Mouse (Mus musculus) neural tube, embryonic 15.5 days (tissue): ENCODE measurements at regions not wholly inside any gene's neighbourhood (a gene's known extent, or its start where the extent isn't known, plus 50 kb on each side); places are given as distances from the start of the nearest gene placed in this dataset.

Experiments
- ATAC-seq: fragments of 200-750 bp; cut with Nextera tagmentation; 2 replicates; pipeline ENCODE4 v1.8.0; 2017; ENCODE audit warnings: mild to moderate bottlenecking, moderate TSS enrichment, moderate library complexity; ENCODE audit not compliant: low FRiP score
- H3K27ac ChIP-seq: fragments of 300-500 bp; sonication (generic); replicated peaks from 2 replicates; pipeline ENCODE4 v1.5.1; 2015; ENCODE audit warnings: mild to moderate bottlenecking, inconsistent platforms
- H3K27me3 ChIP-seq: fragments of 300-500 bp; sonication (generic); replicated peaks from 2 replicates; pipeline ENCODE4 v1.6.1; 2015; ENCODE audit warnings: inconsistent platforms
- H3K36me3 ChIP-seq: fragments of 300-500 bp; sonication (generic); 2 replicates; pipeline ENCODE4 v1.6.1; 2015; ENCODE audit warnings: inconsistent platforms
- H3K4me1 ChIP-seq: fragments of 300-500 bp; sonication (generic); 2 replicates; pipeline ENCODE4 v1.6.1; 2015; ENCODE audit warnings: inconsistent platforms
- H3K4me2 ChIP-seq: fragments of 300-500 bp; sonication (generic); 2 replicates; pipeline ENCODE4 v1.6.1; 2015; ENCODE audit warnings: inconsistent platforms, mild to moderate bottlenecking, moderate library complexity
- H3K4me3 ChIP-seq: fragments of 300-500 bp; sonication (generic); replicated peaks from 2 replicates; pipeline ENCODE4 v1.5.1; 2015; ENCODE audit warnings: mild to moderate bottlenecking, inconsistent platforms
- H3K9ac ChIP-seq: fragments of 300-500 bp; sonication (generic); replicated peaks from 2 replicates; pipeline ENCODE4 v1.6.1; 2015; ENCODE audit warnings: mild to moderate bottlenecking, inconsistent platforms
- H3K9me3 ChIP-seq: fragments of 300-500 bp; sonication (generic); replicated peaks from 2 replicates; pipeline ENCODE4 v1.6.1; 2016; ENCODE audit warnings: inconsistent platforms
- whole genome bisulfite sequencing: fragments of 180-500 bp; shearing (Covaris S2); methylation state at CpG from one replicate; pipeline ENCODE4 v1.1.7; 2015; ENCODE audit warnings: mixed read lengths; 5-methylcytosine and 5-hydroxymethylcytosine counted together

DNA sequence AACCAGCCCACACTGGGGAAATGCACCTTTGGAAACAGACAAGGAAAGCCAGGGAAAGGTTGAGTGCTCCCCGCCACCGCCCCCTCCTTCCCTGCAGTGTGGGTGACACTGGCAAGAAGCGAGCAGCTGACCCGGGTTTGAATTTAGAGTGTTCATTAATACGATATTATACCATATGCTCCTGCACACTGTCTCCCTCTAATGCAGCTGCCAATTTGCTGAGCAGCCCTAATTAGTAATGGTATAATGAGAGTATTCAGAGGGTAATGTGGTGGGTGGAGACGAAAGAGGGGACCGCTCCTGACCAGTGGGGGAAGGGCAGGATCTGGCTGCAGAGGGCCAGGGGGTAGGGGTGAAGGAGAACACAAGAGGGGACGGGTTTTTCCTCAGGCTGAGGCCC, 111.9 kb upstream of the Lhx1 start:
- 0 out of 2 replicates have a peak, but pooled peaks have one; percentile 22 for ATAC-seq
- Histone ChIP-seq H3K4me1 (peaks cover 31% of the 10 kb centered on the region), H3K27ac (no peak overlapping the region), H3K9ac (no peak overlapping the region), H3K9me3 (no peaks in the 10 kb centered on the region), H3K4me3 (no peak overlapping the region), H3K4me2 (no peak overlapping the region), H3K27me3 (0 out of 2 replicates have a peak, but pooled peaks cover 9% of the 10 kb centered on the region), H3K36me3 (no peaks in the 10 kb centered on the region)
- WGBS = 10% methylated on average over 8 of the region's 8 CpGs

DNA sequence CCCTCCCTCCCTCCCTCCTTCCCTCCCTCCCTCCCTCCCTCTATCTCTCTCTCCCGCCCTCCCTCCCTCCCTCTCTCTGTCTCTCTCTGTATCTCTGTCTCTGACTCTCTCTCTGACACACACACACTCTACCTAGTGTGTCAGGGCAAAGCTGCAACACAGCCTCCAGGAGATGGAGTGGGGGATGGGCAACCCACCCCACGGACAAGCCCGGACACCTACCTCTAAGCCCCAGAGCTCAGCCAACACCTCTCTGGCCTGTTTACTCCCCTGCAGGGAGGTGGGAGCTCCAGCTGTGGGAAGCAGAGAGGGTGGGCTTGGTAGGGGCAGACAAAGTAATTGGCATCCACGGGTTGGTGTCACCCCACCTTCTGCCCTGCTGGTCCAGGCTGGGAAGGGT, 109.7 kb upstream of the Lhx1 start:
- H3K9ac ChIP-seq = no peak overlapping the region
- ATAC-seq = no peak
- H3K4me3 ChIP-seq = no peak overlapping the region
- no peak overlapping the region for H3K27ac ChIP-seq
- H3K27me3 ChIP-seq = peaks cover 15% of the 10 kb centered on the region; the same call in 1 of the 2 replicates
- H3K36me3 ChIP-seq = no peaks in the 10 kb centered on the region
- H3K4me2 ChIP-seq = no peak overlapping the region
- H3K4me1 ChIP-seq = peaks cover 18% of the 10 kb centered on the region
- WGBS = 36% methylated on average over 3 of the region's 4 CpGs
- no peaks in the 10 kb centered on the region for H3K9me3 ChIP-seq

DNA sequence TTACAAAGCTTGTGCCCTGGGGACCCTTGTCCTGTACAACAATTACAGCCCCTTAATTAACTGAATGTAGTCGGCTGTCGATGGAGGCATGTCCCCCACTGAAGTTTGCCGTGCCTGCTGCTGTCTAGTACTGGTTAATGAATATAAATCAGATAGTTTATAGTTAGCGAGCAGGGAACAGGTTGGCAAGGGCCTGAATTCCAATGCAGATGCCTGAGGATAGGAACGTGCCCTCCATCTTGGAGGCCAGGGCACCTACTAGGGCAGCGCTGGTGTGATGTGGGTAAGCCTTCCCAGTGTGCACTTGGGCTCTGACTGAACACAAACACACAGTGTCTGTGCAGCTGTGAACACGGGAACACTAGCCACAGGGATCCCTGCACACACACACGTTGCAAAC, 108.0 kb upstream of the Lhx1 start:
- 46% methylated on average over 8 of the region's 8 CpGs for whole genome bisulfite sequencing
- no peaks in the 10 kb centered on the region for H3K9me3 ChIP-seq
- ATAC-seq = no peak
- no peak overlapping the region for H3K4me2 ChIP-seq
- H3K4me1 ChIP-seq = peaks cover 14% of the 10 kb centered on the region
- H3K4me3 ChIP-seq = no peak overlapping the region
- H3K27ac ChIP-seq = no peak overlapping the region
- H3K36me3 ChIP-seq = no peaks in the 10 kb centered on the region
- peaks cover 13% of the 10 kb centered on the region; the same call in 1 of the 2 replicates for H3K27me3 ChIP-seq
- H3K9ac ChIP-seq = no peak overlapping the region

DNA sequence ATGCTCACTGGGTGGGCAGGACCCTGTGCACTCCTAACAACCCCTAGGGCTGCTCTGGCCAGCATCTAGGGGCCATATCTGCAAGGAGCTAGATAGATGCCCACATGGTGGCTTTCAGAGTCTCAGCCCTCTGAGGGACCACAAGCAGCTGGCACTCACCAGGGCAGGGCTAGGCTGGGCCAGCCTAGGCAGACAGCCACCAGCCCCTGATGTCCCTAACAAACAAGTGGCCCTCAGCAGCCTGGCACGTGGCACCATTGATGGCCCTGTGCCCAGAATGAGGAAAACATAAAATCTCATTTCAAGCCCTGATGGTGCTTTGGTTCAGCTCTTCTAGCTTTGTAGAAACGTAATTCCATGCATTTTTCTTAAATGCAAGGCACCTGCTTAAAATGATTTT, 102.8 kb upstream of the Lhx1 start:
- 34% methylated on average over 2 of the region's 2 CpGs for WGBS
- Histone ChIP-seq H3K9ac (no peak overlapping the region), H3K36me3 (no peaks in the 10 kb centered on the region), H3K4me2 (no peak overlapping the region), H3K27ac (no peak overlapping the region), H3K4me3 (no peak overlapping the region), H3K27me3 (peaks cover 24% of the 10 kb centered on the region), H3K9me3 (no peaks in the 10 kb centered on the region), H3K4me1 (peaks cover 3% of the 10 kb centered on the region)
- ATAC-seq = no peak; the same call in 1 of the 2 replicates

DNA sequence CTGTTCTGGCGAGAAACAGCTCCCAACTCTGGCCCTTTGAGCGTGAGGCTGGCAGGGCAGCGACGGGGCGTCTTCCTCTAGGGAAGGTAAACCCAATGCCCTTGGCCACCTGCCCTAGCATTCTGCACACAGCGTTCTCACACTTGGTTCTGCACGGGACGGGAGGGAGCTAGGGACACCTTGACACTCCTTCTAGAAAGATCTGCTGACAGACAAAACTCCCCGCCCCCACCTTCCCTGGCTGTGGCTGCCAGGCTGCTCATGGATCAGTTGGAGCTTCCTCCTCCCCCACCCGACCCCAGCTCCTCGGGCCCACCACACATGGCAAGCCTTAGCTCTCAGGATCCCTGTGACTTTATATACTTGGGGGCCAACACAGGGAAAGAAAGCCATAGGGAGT, 102.3 kb upstream of the Lhx1 start:
- no peak for ATAC-seq
- no peak overlapping the region for H3K27ac ChIP-seq
- peaks cover 3% of the 10 kb centered on the region for H3K4me1 ChIP-seq
- H3K27me3 ChIP-seq = peaks cover 24% of the 10 kb centered on the region
- WGBS = 76% methylated on average over 11 of the region's 11 CpGs
- H3K9me3 ChIP-seq = no peaks in the 10 kb centered on the region
- no peak overlapping the region for H3K9ac ChIP-seq
- no peak overlapping the region for H3K4me3 ChIP-seq
- no peaks in the 10 kb centered on the region for H3K36me3 ChIP-seq
- H3K4me2 ChIP-seq = no peak overlapping the region

DNA sequence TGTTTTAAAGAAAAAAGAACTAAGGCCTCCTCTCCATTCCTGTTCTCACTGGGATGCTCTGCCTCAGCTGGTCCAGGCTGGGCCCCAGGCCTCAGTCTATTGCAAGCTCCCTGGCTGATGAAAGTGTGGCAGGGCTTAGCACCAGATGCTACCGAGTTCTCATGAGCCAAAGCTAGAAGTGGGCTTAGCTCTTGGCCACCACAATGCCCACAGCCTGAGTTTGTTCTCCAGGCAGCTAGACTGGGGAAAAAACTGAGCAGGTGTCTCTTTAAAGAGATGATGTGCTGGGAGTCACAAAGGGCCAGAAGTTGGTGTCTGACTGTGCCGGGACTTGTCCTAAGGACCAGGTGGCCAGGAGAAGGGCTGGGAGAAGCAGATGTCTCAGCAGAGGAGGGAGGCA, 101.9 kb upstream of the Lhx1 start:
- Histone ChIP-seq H3K36me3 (no peaks in the 10 kb centered on the region), H3K4me1 (peaks cover 3% of the 10 kb centered on the region), H3K27ac (no peak overlapping the region), H3K4me2 (no peak overlapping the region), H3K9me3 (no peaks in the 10 kb centered on the region), H3K9ac (no peak overlapping the region), H3K4me3 (no peak overlapping the region), H3K27me3 (peaks cover 24% of the 10 kb centered on the region)
- no peak for ATAC-seq
- 66% methylated on average over 2 of the region's 2 CpGs for WGBS

DNA sequence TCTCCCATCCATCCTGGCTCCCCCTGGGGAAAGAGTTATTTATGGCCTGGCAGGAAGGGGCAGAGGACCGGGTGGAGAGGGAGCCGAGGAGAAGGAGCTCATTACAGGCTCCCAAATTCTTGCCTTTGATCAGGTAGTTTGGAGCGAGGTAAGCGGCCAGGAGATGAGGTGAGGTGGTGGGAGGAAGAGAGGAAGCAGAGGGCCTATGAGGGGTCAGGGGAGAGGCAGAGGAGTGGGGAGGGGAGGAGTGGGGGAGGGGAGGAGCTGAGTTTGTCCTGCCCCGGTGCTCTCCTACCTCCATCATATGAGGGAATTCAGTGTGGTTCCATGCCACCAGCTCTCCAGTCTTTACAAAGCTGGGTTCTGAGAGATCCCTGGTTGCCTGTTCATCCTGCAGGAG, 98.8 kb upstream of the Lhx1 start:
- H3K36me3 ChIP-seq = no peaks in the 10 kb centered on the region
- ATAC-seq = no peak
- WGBS = 14% methylated on average over 5 of the region's 5 CpGs
- H3K4me3 ChIP-seq = no peak overlapping the region
- H3K4me2 ChIP-seq = no peak overlapping the region
- H3K9ac ChIP-seq = no peak overlapping the region
- peaks cover 3% of the 10 kb centered on the region for H3K4me1 ChIP-seq
- no peaks in the 10 kb centered on the region for H3K9me3 ChIP-seq
- no peak overlapping the region for H3K27ac ChIP-seq
- H3K27me3 ChIP-seq = peaks cover 13% of the 10 kb centered on the region

DNA sequence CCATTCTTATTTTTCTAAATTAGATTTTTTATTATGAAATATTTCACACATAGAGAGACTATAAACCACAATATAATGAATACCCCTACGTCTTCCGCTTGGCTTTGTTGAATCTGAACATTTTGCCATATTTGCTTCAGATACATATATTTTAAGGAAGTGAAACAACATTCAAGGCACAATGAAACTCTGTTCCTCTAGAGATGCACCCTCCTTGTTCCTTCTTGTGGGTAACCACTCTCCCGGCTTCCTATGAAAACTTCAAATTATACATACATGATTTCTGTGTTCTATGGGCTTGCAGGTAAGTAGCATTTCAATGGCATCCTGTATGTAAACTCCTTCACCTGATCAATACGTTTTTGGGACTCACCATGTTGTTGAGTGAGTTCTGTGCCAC, 94.4 kb upstream of the Lhx1 start:
- H3K36me3 ChIP-seq = no peaks in the 10 kb centered on the region
- WGBS = 86% methylated on average over 4 of the region's 4 CpGs
- no peak overlapping the region for H3K27ac ChIP-seq
- no peak overlapping the region for H3K9ac ChIP-seq
- H3K9me3 ChIP-seq = no peaks in the 10 kb centered on the region
- H3K27me3 ChIP-seq = peaks cover 8% of the 10 kb centered on the region
- no peaks in the 10 kb centered on the region for H3K4me1 ChIP-seq
- no peak overlapping the region for H3K4me3 ChIP-seq
- ATAC-seq = no peak
- H3K4me2 ChIP-seq = no peak overlapping the region

DNA sequence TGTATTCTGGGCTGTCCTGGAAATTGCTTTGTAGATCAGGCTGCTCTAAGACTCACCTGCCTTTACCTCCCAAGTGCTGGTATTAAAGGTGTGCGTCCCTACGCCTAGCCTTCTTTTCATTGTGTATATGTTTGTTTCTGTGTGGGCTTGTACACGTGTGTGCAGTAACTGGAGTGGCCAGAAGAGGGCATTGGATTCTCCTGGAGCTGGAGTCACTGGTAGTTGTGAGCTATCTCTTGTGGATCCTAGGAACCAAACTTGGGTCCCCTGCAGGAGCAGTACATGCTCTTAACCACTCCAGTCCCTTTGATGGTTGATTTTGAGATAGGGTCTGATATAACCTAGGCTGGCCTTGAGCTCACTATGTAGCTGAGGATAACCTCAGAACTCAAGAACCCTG, 93.2 kb upstream of the Lhx1 start:
- Histone ChIP-seq H3K9ac (no peak overlapping the region), H3K27ac (no peak overlapping the region), H3K4me2 (no peak overlapping the region), H3K36me3 (no peaks in the 10 kb centered on the region), H3K4me1 (no peaks in the 10 kb centered on the region), H3K4me3 (no peak overlapping the region), H3K27me3 (peaks cover 13% of the 10 kb centered on the region), H3K9me3 (no peaks in the 10 kb centered on the region)
- no peak for ATAC-seq
- 91% methylated on average over 3 of the region's 3 CpGs for WGBS

DNA sequence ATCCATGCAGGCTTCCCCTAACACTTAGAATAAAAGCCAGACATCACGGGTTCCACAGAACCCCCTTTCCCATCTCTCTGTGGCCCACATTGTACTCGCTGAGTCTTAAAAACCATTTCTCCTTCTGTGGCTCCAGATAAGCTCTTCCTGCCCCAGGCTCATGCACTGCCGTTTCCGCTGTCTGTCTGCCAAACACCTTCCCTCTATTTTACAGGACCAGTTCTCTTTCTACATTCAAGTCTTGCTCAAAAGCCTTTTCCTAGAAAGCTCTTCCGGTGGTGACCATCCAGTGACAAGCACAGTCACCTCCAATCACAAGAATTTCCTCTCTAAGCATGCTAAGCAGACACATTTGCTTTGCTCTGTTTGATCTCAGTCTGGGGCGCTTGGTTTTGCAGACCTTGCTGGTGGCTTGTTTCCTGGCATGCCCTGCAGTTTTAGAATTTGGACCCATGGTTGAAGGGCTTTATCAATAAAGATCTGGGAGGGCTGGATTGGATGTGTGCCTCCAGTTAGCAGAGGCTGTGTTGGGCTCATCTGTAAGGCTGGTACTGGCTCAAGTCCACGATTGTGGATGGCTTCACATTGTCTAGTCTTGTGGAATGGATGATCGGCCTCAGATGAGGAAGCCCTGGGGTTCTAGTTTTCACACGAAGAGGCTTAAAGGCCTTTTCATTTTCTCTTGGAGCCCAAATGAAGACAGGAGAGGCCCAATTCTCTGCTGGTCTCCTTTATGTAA, 87.8 kb upstream of the Lhx1 start:
- Histone ChIP-seq H3K4me2 (no peak overlapping the region), H3K36me3 (no peaks in the 10 kb centered on the region), H3K9me3 (no peaks in the 10 kb centered on the region), H3K4me1 (peaks cover 22% of the 10 kb centered on the region), H3K4me3 (no peak overlapping the region), H3K27ac (no peak overlapping the region), H3K9ac (no peak overlapping the region), H3K27me3 (peaks cover 24% of the 10 kb centered on the region)
- ATAC-seq = no peak
- 68% methylated on average over 9 of the region's 9 CpGs for WGBS

DNA sequence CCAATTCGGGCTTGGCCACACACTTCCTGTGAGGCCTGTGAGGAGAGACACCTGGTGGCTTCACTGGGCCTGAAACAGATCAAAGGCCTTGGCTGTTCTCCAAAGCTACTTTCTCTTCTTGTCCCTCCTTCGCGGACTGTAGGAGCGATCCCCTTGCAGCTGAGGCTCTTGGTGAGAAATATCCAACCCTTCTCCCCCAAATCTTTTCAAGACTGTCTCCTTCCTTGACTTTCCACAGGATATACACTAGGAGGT, 86.2 kb upstream of the Lhx1 start:
- Histone ChIP-seq H3K4me2 (no peak overlapping the region), H3K27ac (peak overlapping the region; percentile 18; the same call in 1 of the 2 replicates), H3K27me3 (peaks cover 36% of the 10 kb centered on the region), H3K9me3 (no peaks in the 10 kb centered on the region), H3K4me3 (no peak overlapping the region), H3K36me3 (no peaks in the 10 kb centered on the region), H3K9ac (no peak overlapping the region), H3K4me1 (peaks cover 24% of the 10 kb centered on the region)
- no peak for ATAC-seq
- WGBS = 51% methylated on average over 4 of the region's 4 CpGs

DNA sequence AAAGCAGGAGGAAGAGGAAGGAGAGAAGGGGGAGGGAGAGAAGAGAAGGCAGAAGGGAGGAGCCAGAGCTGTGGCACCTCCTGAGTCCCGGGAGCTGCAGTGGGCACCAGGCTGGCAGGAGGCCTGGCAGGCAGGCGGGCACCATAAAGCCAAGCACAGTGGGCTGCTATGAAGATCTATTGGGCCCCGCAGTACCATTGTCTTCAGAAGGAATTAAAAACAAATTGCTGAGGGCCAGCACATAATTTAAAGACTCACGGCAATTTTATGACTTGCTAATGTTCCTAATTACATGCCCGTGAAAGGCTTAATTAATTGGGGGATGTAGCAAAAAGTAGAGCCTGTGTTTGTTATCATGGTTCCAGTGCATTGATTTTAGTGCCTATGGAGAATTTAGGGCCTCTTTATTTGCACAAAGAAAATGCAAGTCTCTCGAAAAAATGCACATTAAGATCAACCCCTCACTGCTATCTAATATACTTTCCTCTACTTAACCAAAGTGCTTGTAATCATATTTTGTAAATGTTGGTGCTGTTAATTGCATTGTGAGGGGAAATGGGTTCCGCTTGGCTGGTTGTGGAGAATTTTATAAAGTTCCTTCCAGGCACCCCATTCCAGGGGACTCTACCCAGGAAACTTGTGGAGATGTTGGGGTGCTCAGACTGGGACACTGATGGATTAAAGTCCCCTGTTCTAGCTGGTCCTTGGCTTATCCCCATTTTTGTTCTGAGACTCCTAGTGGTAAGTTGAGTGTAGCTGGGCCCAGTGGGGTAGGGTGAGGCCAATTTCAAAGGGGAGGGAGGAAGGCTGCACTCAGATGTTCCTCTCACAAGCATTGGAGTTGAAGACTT, 85.7 kb upstream of the Lhx1 start:
- no peak overlapping the region; the same call in 1 of the 2 replicates for H3K9ac ChIP-seq
- H3K4me1 ChIP-seq = peaks cover 24% of the 10 kb centered on the region
- no peaks in the 10 kb centered on the region for H3K36me3 ChIP-seq
- WGBS = 20% methylated on average over 7 of the region's 7 CpGs
- H3K4me2 ChIP-seq = no peak overlapping the region
- no peaks in the 10 kb centered on the region for H3K9me3 ChIP-seq
- peak overlapping the region; percentile 72 for H3K27ac ChIP-seq
- H3K4me3 ChIP-seq = no peak overlapping the region
- ATAC-seq = peak; percentile 80
- peaks cover 38% of the 10 kb centered on the region for H3K27me3 ChIP-seq
